Mouse (Mus musculus) right cerebral cortex, postnatal 25 days (tissue): ENCODE measurements at regions not wholly inside any gene's neighbourhood (a gene's known extent, or its start where the extent isn't known, plus 50 kb on each side); places are given as distances from the start of the nearest gene placed in this dataset.

Experiments
- DNase-seq: peaks from one replicate; pipeline ENCODE4 v3.0.0; 2022

DNA sequence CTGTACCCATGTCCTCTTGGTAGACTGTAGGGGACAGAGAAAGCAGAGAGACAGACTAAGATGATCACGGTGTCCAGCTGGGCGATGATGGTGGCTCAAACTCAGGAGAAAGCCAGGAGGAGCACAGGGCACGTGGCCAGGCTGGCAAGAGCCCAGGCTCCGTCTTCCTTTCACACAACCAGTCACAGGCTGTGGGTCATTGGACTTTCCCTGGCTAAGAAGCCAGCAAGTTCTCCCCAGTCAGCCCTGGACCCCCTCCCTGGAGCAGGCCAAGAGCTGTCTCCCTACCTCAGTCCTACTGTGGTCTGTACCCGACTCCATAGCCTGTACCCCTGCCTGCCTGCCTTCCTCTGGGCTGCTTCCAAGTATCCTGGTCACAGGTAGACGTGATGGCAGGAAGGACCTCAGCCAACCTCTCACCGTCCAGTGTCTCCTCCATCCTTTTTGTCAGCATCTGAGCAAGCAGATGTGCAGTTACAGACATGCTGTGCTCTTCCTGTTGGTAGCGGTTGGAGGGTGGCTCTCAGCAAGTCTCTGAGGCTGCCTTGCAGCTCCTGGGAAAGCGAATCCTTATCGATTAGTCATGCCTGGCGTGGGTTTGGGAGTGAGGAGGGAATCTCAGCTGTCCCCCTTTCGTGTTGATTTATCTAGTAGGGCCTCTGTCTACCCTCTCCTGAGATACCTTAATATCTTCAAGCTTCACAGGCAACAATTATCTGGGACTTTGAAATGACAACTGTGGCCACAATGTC is 63.4 kb upstream of the Tmem189 start:
- DNase-seq = no peak

DNA sequence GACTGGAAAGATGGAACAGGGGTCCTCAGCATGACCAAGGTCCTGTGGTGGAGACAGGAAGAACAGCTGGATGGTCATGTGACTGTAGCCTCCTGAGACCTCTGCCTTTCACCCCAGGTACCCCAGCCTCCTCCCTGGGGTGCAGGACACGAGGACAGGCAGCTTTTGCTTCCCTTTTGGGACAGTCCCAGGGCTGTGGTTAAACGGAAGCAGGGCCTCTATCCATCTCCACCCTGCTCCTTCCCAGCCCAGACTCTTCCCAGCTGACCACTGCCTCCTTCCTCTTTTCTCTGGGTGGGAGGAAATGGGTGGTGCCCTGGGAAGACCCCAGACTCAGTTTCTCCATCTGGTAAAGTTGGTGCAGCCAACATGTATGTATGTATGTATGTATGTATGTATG is 62.0 kb upstream of the Tmem189 start:
- no peak for DNase-seq

DNA sequence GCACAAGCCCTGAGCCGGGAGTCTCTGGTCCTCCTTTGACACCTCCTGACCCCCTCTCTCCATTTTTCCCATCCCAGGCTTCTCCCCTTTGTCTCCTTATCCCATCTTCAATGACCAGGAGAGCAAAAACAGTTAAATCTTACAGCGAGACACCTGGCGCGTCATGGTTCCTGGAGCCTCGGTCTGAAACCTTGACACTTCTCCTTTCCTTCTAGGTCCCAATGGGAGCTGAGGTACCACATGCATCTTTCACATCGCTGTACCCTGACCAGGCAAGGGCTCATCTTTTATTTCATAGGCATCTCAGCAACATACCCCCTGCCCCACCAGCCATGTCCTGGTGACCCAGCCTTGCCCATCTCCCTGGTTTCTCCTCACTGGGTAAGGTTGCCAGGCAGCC is 58.7 kb upstream of the Tmem189 start:
- no peak for DNase-seq

DNA sequence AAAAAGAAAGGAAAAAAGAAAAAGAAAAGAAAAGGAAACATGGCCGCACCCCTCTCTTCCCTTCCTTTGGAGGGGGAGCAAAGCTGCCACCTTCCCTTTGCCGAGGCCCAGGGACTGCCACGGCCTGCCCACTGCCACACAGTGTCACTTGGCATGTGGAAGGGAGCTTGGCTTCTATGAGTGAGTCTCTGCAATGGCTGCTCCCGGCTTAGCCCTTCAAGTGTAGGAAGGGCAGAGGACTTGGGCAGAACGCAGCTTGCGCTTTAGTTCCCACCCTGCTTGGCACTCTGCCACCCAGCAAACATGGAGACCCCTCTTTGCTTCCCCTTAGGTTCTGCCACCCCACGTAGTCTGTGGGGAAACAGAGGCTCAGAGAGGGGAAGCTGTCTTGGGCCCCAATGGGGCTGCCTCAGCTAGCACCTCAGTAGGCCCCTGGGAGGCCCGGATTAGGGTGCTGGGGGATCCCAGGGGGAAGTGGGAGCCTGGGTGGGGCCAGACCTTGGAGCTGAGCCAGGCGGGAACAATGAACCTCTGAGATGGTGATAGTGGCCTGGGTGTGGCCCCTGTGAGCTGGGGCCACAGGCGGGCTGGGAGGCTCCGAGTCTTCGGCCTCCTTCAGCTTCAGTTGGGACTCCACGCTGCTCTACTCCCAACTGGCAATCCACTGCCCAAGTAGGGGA is 57.7 kb upstream of the Tmem189 start:
- DNase-seq = no peak

DNA sequence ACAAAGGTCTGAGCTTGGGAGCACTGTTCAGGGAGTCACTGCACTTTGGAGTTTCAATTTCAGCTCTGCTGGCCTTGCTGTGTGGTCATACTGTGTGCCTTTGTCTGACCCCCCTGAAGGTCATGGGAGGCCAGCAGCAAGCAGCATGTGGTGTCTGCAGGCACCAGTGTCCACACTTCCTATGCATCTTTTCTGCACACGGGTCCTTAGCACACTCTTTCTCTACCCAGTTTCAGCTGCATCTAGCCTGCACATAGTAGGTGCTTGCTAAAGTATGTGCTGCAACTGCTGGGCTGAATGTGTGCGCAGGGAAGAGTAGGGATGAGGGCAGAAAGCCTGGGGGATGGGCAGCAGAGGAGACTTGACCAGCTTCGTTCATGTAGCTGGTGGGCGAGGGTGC is 56.7 kb upstream of the Tmem189 start:
- DNase-seq = no peak

DNA sequence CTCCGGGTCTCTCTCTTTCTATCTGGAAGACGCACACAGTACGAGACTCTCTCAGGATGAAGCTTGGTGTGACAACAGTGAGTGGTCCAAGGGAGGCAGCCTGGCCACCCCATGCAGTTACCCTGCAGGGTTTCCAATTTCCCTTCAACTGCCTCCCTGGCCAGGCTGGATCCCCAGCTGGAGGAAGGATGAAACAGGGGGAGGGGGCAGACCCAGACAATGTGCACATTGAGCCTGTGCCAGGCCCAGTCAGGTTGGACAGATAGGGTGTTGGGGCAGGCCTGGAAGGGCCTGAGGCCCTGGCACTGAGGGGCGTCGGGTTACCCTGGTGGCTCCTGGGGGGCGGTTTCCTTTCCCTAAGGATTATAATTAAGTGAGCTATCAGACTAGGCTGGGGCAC is 55.8 kb upstream of the Tmem189 start:
- no peak for DNase-seq

DNA sequence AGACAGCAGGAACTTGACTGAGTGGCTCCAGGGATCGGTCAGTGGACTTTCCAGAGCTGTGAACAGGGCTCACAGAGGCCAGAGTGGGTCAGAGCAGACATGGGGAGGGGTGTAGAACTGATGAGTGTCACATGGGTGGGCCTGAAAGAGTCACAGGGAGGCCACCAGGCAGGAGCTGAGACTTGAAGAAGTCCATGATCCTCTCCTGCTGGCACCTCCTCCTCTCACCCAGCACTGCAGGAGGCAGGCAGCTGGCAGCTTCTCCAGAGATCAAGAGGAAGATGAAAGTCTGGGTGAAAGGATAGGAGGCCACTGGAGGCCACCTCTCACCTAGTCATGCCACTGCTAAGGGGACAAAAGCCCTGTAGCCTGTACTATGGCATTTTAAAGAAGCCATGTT is 54.5 kb upstream of the Tmem189 start:
- DNase-seq = no peak

DNA sequence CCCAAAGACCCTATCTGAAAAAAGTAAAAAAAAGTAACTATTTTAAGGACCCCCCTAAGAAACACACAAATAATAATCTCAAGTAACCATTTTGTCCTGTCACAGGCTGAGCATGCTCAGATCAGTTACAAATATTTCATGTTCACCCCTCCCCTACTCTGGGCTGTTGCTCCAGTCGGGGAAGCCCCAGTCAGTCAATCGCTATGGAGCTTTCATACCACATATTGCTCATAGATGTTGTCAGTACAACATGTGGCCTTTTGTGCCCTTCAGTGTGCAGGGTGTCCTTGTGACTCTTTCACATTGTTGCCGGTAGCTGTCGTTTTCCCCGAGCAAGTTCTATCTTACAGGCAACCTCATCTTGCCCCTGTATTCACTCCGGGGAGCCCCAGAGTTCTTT is 52.9 kb upstream of the Tmem189 start:
- DNase-seq = no peak

DNA sequence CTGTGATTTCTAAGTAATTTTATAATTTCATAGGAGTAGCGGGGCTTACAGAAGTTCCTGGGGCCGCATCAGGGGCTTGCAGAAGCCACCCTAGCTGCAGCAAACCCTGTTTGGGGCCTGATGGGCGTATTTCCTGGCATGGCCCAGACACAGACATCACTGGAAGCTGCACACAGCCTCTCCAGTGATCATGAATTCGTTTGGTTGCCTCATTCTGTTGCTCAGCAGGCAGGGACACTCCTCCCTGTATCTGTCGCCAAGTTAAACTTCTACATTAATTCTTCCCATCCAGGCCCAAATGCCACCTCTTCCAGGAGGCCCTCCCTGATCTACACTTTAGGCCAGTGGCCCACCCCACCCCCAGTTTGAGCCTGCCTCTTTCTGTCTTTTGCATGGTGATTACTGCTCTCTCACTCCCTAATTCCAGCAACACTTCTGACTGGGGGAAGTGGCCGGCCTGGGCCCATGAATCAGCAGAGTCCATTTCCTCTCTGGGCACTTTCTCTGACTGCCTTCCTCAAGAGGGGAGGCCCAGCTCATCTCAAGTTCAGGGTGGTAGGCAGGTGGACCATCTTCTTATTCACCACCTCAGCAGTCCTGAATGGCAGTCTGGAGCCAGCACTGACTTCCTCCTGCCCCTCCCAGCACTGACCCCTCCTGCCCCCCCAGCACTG is 51.0 kb upstream of the Tmem189 start:
- no peak for DNase-seq
